Mouse (Mus musculus) spleen, adult 10 weeks (tissue): Measurements from ENCODE around the gene Nrg3. TPM values are rescaled to one million over a fixed set of nuclear protein-coding genes. Genes with fewer than 3 reads are reported as not detected.

ENCODE experiments used
- polyA plus RNA-seq: library from polyadenylated mRNA; stranded (reverse); fragments of 350-450 nt; fragmentation: Illumina TruSeq; extraction: RNeasy Lipid Tissue Mini Kit (QIAGEN cat#74804); gene quantifications from one replicate; pipeline ENCODE4 v1.2.3, GENCODE M21; 2015; ENCODE audit warnings: low replicate concordance; ENCODE audit not compliant: insufficient read depth

Nrg3 gene
- not detected for polyA plus RNA-seq

GRCm38 (mm10) chr14:39472790-39473761 lies at the start of gene Nrg3:
Nrg3 (minus strand) TSS chr14:39473088.

